Mouse (Mus musculus) retina, postnatal 1 day (tissue): Measurements from ENCODE around the gene Iqsec1.
A peak's percentile ranks its signal among the peaks of the same experiment; 100 is the strongest.

Experiments
- DNase-seq: peaks from one replicate; pipeline ENCODE4 v3.0.0-alpha.2; 2012

The Iqsec1 gene

GRCm38 (mm10) chr6:90607196-90607595 lies 381.3 kb downstream of the Iqsec1 start:
- DNase-seq = peak; percentile 87

GRCm38 (mm10) chr6:90606538-90606937 lies 381.9 kb downstream of the Iqsec1 start:
- peak; percentile 85 for DNase-seq
